ENCODE assay signal across 14 mouse cellular contexts in genomic region chr4:129617121-129617641, GRCm38 (mm10).
"Had no signal": no experiment of that assay in that cellular context is flagged by ENCODE, and none has a peak within 500 bp of the region (broad histone marks: within the 10 kb centered on the region; RNA-seq: fewer than 3 reads in every experiment).

No protein-coding gene starts in this region.

- H3K4me3 ChIP-seq: midbrain, embryonic 12.5 days had no signal

- ATAC-seq: midbrain, embryonic 16.5 days had no signal

- DNase-seq: kidney, adult 8-10 months; kidney, postnatal 36 days; layer of hippocampus, adult 9-11 months; layer of hippocampus, postnatal 36 days; lung, embryonic 14.5 days; lung, postnatal 10 days; lung, postnatal 4 days; right cerebral cortex, postnatal 14 days; thymus, postnatal 4 days had no signal

- H3K27ac ChIP-seq: limb, embryonic 15.5 days; liver, embryonic 15.5 days; midbrain, embryonic 12.5 days; stomach, embryonic 15.5 days had no signal

- H3K27me3 ChIP-seq: limb, embryonic 15.5 days; liver, embryonic 15.5 days; midbrain, embryonic 12.5 days; stomach, embryonic 15.5 days had no signal

- H3K9me3 ChIP-seq: limb, embryonic 15.5 days; liver, embryonic 15.5 days; midbrain, embryonic 12.5 days; stomach, embryonic 15.5 days had no signal

- H3K9ac ChIP-seq: limb, embryonic 15.5 days; liver, embryonic 15.5 days; lung, embryonic 14.5 days; midbrain, embryonic 12.5 days; stomach, embryonic 15.5 days had no signal
